Mouse (Mus musculus): ENCODE results near the gene Ankrd2. TPM values are rescaled to one million over a fixed set of nuclear protein-coding genes. Genes with fewer than 3 reads are reported as not detected.

Ankrd2 gene
- total RNA-seq (2021): under 1 TPM in 1 of 2 experiments, not detected in 1; 0.42 TPM
- long read RNA-seq, experiment 1: 0 reads
- long read RNA-seq, experiment 2: 0 reads

DNA sequence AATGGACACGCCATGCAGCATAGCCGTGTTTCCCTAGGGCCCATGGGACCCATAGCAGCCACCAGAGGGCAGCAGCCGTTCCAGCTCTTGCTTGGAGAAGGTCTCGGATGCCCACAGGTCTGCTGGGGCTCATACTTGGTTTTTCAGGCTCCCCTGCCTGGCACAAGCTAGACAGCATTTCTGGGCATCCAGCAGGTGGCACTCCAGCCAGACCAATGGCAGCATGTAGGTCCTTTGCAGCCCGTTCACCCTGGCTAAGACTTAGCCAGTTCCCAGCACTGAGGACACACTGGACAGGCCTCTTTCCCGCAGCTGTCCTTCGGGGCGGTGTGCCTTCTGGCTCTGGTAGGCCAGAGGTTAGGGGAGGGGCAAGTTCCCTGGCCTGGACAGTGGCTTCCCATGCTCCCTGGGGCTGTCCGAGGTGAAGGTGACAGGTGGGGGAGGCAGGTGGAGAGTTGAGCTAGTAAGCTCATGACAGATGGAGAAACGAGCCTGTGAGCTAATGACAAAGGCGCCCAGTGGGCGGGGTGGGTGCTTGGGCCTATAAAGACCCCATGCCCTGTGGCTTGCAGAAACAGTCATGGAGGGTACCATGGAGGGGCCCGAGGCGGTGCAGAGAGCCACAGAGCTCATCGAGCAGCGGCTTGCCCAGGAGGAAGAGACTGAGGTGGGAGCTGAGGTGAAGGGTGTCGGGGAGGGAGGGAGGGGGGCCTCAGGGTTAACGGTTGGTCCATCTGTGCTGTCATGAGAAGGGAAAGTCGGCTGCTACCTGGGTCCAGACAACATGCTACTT is at the start of gene Ankrd2:
Gene Ankrd2, plus strand, starts transcription at position 545 of the 793 bp plus-strand sequence.
- peak; percentile 77 to 78 for DNase-seq (ENCODE audit: extremely low spot score in 1 of 2, low spot score in 2 of 2)
- Histone ChIP-seq H3K27ac (peak within 1 kb of the TSS; percentile 13; the same call in 1 of the 2 replicates), H3K4me3 (no peak within 1 kb of the TSS)
- intact Hi-C loops (cut with DNase I): loop anchor here (1.0 to 5.0 kb wide), 3 partner anchors 34 to 131 kb away; no protein-coding TSS in a partner anchor
- TF ChIP-seq CTCF (IDR thresholded peaks at IDR 0.05): peak; percentile 91

DNA sequence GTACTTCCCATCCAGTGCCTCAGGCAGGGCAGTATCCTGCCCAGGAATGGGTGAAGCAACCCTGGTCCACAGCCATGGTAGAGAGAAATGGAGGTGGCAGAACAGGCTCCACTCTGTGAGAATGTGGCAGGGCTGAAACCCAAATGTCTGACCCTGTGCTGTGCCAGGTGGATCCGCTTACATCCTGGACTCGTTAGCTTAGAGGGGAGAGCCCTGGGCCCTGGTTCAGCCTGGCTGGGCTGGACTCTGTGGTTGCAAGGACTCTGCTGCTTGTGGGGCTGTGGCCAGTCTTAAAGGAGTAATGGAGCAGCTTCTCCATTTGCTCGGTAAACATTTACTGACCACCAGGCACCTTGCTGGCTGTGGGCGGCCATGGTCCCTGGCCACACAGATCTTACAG is 48.6 kb upstream of the Ankrd2 start:
- Histone ChIP-seq H3K27ac (no peak overlapping the region), H3K4me3 (no peak overlapping the region)
- intact Hi-C loops (cut with DNase I): loop anchor here (5.0 kb wide), 1 partner anchor 100 kb away; the partner anchor contains the start of gene Morn4
- no peak for TF ChIP-seq CTCF (IDR thresholded peaks at IDR 0.05)
- no peak for DNase-seq (ENCODE audit: extremely low spot score in 1 of 2, low spot score in 2 of 2)

DNA sequence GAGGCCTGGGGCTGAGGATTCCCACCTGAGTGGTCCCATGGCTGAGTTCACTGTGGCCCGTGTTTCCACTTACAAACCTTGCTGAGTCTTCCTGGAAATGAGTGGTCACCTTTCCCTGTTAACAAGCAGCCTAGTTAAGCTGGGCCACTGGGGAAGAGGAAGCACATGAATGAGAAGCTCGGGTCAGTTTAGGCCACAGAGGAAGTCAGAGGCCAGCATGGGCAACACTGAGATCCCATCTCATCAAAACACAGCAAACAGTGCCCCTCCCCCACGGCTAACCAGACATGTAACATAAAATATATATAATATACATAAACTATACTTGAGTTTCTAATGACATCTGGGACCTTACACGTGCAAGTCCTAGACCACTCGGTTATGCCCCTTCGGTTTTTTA is 46.0 kb upstream of the Ankrd2 start:
- no peak overlapping the region for H3K4me3 ChIP-seq
- intact Hi-C loops (cut with DNase I): loop anchor here (5.0 kb wide), 1 partner anchor 97 kb away; the partner anchor contains the start of gene Morn4
- no peak for DNase-seq (ENCODE audit: extremely low spot score in 1 of 2, low spot score in 2 of 2)
- H3K27ac ChIP-seq: no peak overlapping the region
- no peak for TF ChIP-seq CTCF (IDR thresholded peaks at IDR 0.05)

DNA sequence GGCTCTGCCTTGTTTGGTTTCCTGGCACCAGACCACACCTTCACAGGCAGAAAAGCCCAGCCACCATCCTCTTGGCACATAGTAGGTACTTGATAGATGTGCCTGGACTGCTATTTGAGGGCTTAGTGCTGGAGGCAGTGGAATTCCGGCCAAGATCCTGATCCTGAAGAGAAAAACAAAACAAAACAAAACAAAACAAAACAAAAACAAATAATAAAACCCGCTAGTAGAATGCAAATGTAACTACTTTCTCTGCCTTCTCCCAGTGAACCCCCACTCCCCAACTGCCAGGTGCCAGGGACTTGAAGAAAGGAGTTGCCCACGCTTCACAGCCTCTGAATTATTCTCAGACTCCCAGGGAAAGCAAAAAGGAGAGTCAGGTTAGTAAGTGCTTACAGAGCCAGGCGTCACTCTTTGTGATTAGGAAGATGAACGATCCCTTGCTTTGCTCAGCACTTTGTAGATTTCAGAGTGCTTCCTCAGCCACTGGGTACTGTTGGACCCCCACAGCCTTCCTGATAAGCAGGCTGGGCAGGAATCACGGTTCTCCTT is 43.8 kb upstream of the Ankrd2 start:
- intact Hi-C loops (cut with DNase I): no loop called here
- Histone ChIP-seq H3K4me3 (no peak overlapping the region), H3K27ac (no peak overlapping the region)
- no peak for TF ChIP-seq CTCF (IDR thresholded peaks at IDR 0.05)
- no peak for DNase-seq (ENCODE audit: extremely low spot score in 1 of 2, low spot score in 2 of 2)

DNA sequence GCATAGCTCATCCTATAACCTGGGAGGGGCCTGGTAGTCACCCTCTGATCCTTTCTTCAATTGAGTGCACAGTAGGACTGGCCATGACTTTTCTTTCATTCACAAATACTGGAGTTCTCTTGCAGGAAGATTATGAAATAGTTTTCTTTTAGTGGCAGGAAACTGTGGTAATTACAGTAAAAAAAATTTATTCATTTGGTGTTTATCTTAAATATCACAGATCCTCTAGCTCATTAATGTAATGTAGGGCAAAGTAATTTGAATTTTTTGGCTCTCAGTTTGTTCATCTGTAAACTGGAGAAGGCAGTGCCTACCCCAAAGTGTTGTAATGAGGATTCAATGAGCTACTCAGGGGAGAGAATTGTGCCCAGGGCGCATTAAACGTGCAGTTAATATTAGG is 42.8 kb upstream of the Ankrd2 start:
- intact Hi-C loops (cut with DNase I): no loop called here

DNA sequence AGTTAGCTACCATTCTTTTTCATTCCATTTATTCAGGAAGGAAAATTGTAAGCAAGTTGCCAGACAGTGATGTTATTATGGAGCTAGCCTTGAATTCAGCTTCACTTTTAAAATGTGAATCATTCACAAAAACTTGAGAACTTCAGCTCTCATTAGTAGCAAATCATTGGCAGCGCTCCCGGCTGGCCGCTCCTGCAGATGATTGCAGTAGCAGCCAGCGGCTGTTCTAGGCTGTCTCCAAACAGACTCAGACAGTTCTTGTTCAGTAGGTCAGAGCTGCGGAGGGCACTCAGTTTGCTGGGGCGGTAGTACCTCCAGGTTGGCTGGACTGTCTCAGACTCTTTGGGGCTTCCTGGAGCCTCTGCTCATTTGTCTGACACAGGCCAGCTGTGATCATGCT is 42.3 kb upstream of the Ankrd2 start:
- intact Hi-C loops (cut with DNase I): no loop called here
- no peak overlapping the region for H3K4me3 ChIP-seq
- peak; percentile 69 to 70 for DNase-seq (ENCODE audit: extremely low spot score in 1 of 2, low spot score in 2 of 2)
- no peak for TF ChIP-seq CTCF (IDR thresholded peaks at IDR 0.05)
- H3K27ac ChIP-seq: no peak overlapping the region

More for the DNA sequence above, 42.8 kb upstream of the Ankrd2 start:
- Histone ChIP-seq H3K4me3 (no peak overlapping the region), H3K27ac (no peak overlapping the region)
- DNase-seq (ENCODE audit: extremely low spot score in 1 of 2, low spot score in 2 of 2): no peak
- no peak for TF ChIP-seq CTCF (IDR thresholded peaks at IDR 0.05)

DNA sequence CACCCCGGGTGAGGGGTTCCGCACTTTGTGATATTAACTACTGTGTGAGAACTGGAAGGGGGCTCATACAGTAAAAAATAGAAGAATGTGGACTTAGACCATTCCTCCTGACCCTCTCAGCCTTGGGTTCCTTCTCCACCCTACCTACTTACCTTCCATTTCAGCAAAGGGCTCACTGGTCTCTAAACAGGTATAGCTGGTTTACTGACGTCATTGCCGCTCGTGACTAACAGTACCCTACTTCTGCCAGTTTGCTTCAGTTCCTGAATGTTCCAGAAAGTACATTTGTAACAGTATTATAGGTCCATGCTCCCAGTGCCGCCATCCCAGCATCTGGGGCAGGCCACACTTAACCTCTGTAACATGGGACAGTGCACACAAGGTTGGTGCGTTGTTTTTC is 41.8 kb upstream of the Ankrd2 start:
- Histone ChIP-seq H3K27ac (no peak overlapping the region), H3K4me3 (no peak overlapping the region)
- TF ChIP-seq CTCF (IDR thresholded peaks at IDR 0.05): no peak
- DNase-seq (ENCODE audit: extremely low spot score in 1 of 2, low spot score in 2 of 2): no peak
- intact Hi-C loops (cut with DNase I): no loop called here

DNA sequence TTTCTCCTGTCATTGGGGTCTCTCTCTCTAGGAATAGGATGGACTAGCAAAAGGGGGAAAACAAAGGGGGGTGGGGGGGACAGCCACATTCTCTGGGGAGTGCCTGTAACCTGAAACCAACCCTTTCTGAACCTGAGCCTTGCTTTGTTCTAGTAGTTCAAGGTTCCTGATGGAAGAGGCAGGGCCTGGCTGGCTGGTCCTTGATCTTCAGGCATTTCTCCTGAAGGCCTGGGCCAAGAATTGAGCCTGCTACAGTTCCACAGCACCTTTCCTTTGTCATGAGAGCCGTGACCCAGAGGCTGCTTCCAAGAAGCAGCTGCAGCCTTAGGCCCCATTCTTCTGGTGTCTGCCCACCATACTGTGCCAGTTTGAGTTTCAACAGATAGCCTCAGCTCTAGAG is 40.3 kb upstream of the Ankrd2 start:
- no peak for TF ChIP-seq CTCF (IDR thresholded peaks at IDR 0.05)
- no peak overlapping the region for H3K27ac ChIP-seq
- no peak overlapping the region for H3K4me3 ChIP-seq
- intact Hi-C loops (cut with DNase I): no loop called here
- DNase-seq (ENCODE audit: extremely low spot score in 1 of 2, low spot score in 2 of 2): no peak

DNA sequence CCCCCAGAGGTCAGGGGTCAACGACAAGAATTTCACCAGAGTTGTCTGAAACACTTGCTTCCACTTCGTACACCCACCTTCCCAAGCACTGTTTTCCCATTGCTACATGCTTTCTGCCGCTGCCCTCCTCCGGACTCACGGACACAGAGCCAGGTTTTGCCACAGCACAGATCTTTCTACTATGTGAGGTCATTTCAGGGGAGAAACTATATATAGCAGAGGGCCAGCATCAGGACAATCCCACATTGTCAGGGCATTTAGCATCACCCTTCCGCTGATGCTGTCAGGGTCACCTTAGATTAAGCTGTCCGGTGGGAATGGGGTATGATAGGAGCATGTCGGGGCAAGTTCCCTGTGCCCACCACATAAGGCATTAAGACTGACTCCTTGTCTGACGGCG is 38.7 kb upstream of the Ankrd2 start:
- no peak overlapping the region for H3K4me3 ChIP-seq
- no peak overlapping the region for H3K27ac ChIP-seq
- no peak for DNase-seq (ENCODE audit: extremely low spot score in 1 of 2, low spot score in 2 of 2)
- no peak for TF ChIP-seq CTCF (IDR thresholded peaks at IDR 0.05)
- intact Hi-C loops (cut with DNase I): no loop called here

DNA sequence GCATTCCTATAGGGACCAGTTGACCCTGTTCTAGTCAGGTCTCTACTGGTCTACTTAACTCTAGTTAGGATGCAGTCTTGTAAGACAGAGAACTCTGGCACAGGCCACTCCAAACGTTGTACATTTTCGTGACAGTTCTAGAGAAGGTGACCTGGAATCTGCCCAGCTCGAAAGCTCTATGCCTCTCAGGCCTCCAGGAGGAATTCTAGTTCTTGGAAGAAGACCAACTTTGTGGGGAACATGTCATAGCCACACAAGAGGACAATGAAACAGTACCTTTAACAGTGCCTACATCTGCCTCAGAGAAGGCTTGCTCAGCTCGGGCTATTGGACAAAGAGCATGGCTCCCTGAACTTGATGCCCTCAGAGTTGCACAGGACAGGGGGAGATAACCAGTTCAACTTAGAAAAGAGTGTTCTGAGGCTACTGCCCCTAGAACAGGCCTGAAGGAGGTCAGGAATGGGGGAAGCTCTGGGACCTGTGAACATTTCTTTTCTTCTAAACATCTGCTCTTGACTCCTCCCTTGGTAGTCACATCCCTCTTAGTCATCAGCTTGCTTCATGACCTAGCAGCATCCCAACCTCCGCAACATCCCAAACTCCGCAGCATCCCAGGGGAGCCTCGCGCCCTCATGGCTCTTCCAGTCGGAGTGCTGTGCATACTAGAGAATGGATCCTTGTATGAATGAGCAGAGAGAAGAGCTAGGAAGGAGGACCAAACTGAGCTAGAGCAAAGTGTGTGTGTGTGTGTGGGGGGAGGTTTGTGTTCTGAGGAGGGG is 36.8 kb upstream of the Ankrd2 start:
- no peak for TF ChIP-seq CTCF (IDR thresholded peaks at IDR 0.05)
- intact Hi-C loops (cut with DNase I): no loop called here
- H3K27ac ChIP-seq: no peak overlapping the region
- H3K4me3 ChIP-seq: no peak overlapping the region
- DNase-seq (ENCODE audit: extremely low spot score in 1 of 2, low spot score in 2 of 2): no peak

DNA sequence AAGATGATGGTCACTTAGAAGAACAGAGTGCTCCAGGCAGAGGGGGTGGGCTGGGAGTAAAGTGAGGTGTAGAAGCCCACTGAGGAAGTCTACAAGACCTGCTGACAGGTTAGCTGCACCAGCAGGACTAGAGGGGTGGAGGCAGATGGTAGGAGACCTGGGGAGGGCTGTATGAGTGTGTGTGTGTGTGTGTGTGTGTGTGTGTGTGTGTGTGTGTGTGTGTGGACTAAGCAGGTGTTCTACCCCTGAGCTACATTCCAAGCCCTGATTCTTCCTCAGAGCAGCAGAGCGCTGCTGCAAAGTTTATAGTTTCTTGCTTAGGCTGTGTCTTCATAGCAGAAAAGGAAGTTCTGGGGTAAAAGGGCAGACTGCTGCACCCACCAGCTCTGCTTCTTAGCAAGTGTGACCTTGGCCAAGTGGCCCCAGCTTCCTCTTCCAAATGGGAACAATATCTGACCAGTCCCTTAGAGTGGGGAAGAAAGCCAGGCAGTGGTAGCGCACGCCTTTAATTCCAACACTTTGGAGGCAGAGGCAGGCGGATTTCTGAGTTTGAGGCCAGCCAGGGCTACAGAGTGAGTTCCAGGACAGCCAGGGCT is 36.0 kb upstream of the Ankrd2 start:
- no peak for TF ChIP-seq CTCF (IDR thresholded peaks at IDR 0.05)
- no peak overlapping the region for H3K4me3 ChIP-seq
- intact Hi-C loops (cut with DNase I): no loop called here
- H3K27ac ChIP-seq: no peak overlapping the region
- no peak for DNase-seq (ENCODE audit: extremely low spot score in 1 of 2, low spot score in 2 of 2)

Measured in left cerebral cortex, adult 2 months (tissue).